Mouse (Mus musculus): Measurements from ENCODE around the gene Zfp697. TPM values are rescaled to one million over a fixed set of nuclear protein-coding genes. Genes with fewer than 3 reads are reported as not detected.
A peak's percentile ranks its signal among the peaks of the same experiment; 100 is the strongest.
"Not testable (repeated sequence)": the region's sequence is repeated elsewhere in the genome, so short reads cannot be mapped to it uniquely, and the experiment has no call there.

Zfp697 gene
- 12.2 and 14.1 TPM in 2 replicates for polyA plus RNA-seq (2015; fragmentation: Nextera tagmentation; extraction: Ambion mirVana)

- Histone ChIP-seq H3K27ac (peak within 1 kb of the TSS; percentile 91), H3K9me3 (replicated peaks) (no peaks in the 10 kb centered on the region), H3K4me1 (peaks cover 24% of the 10 kb centered on the region), H3K4me2 (peak within 1 kb of the TSS; percentile 92), H3K4me3 (peak within 1 kb of the TSS; percentile 79), H3K27me3 (no peaks in the 10 kb centered on the region), H3K36me3 (ENCODE audit: poor library complexity, severe bottlenecking) (no peaks in the 10 kb centered on the region), H3K9ac (peak within 1 kb of the TSS; percentile 93)
- ATAC-seq, result peak; percentile 94
- WGBS, result under 1% methylated on average over 41 of the region's 42 CpGs
Observed at GRCm38 (mm10) chr3:98382246-98382939, at the start of gene Zfp697. Gene Zfp697 (plus strand): TSS chr3:98382461.

GRCm38 (mm10) chr3:98334010-98334409 lies 48.3 kb upstream of the Zfp697 start:
- Histone ChIP-seq H3K27me3 (no peaks in the 10 kb centered on the region), H3K9me3 (replicated peaks) (no peaks in the 10 kb centered on the region), H3K36me3 (ENCODE audit: poor library complexity, severe bottlenecking) (peaks cover 34% of the 10 kb centered on the region), H3K4me1 (peaks cover 38% of the 10 kb centered on the region), H3K9ac (no peak overlapping the region), H3K27ac (no peak overlapping the region), H3K4me3 (no peak overlapping the region), H3K4me2 (no peak overlapping the region)
- no peak for ATAC-seq
- 85% methylated on average over 2 of the region's 2 CpGs for WGBS

- no peak for ATAC-seq
- Histone ChIP-seq H3K36me3 (ENCODE audit: poor library complexity, severe bottlenecking) (peaks cover 28% of the 10 kb centered on the region), H3K9ac (no peak overlapping the region), H3K27ac (no peak overlapping the region), H3K9me3 (replicated peaks) (no peaks in the 10 kb centered on the region), H3K27me3 (no peaks in the 10 kb centered on the region), H3K4me3 (no peak overlapping the region), H3K4me1 (peaks cover 41% of the 10 kb centered on the region), H3K4me2 (no peak overlapping the region)
Observed at GRCm38 (mm10) chr3:98335331-98335730, 46.9 kb upstream of the Zfp697 start.

- H3K9me3 ChIP-seq (replicated peaks), result no peaks in the 10 kb centered on the region
- WGBS, result 81% methylated on average over 7 of the region's 7 CpGs
- peak overlapping the region; percentile 93; the same call in 1 of the 2 replicates for H3K4me2 ChIP-seq
Observed at GRCm38 (mm10) chr3:98335886-98336285, 46.4 kb upstream of the Zfp697 start.

GRCm38 (mm10) chr3:98336661-98337654 lies 45.3 kb upstream of the Zfp697 start:
- Histone ChIP-seq H3K36me3 (ENCODE audit: poor library complexity, severe bottlenecking) (peaks cover 17% of the 10 kb centered on the region), H3K4me2 (peak overlapping the region; percentile 93), H3K27me3 (no peaks in the 10 kb centered on the region), H3K27ac (no peak overlapping the region), H3K9me3 (replicated peaks) (no peaks in the 10 kb centered on the region), H3K4me1 (peaks cover 41% of the 10 kb centered on the region), H3K4me3 (peak overlapping the region; percentile 63; the same call in 1 of the 2 replicates), H3K9ac (peak overlapping the region; percentile 40; the same call in 1 of the 2 replicates)
- WGBS, result 65% methylated on average over 22 of the region's 22 CpGs
- no peak; the same call in 1 of the 2 replicates for ATAC-seq

More at GRCm38 (mm10) chr3:98335886-98336285, 46.4 kb upstream of the Zfp697 start:
- H3K9ac ChIP-seq, result peak overlapping the region; percentile 18; the same call in 1 of the 2 replicates
- no peaks in the 10 kb centered on the region for H3K27me3 ChIP-seq
- ATAC-seq, result no peak
- peaks cover 26% of the 10 kb centered on the region for H3K36me3 ChIP-seq (ENCODE audit: poor library complexity, severe bottlenecking)
- peaks cover 41% of the 10 kb centered on the region for H3K4me1 ChIP-seq
- no peak overlapping the region for H3K4me3 ChIP-seq
- 0 out of 2 replicates have a peak overlapping the region, but pooled peaks have one; percentile 3 for H3K27ac ChIP-seq

- peak; percentile 33 for ATAC-seq
- no peaks in the 10 kb centered on the region for H3K27me3 ChIP-seq
- no peaks in the 10 kb centered on the region for H3K9me3 ChIP-seq (replicated peaks)
- H3K4me3 ChIP-seq, result peak overlapping the region; percentile 63
- H3K27ac ChIP-seq, result 0 out of 2 replicates have a peak overlapping the region, but pooled peaks have one; percentile 45
- H3K9ac ChIP-seq, result peak overlapping the region; percentile 80
- peak overlapping the region; percentile 93 for H3K4me2 ChIP-seq
- H3K36me3 ChIP-seq (ENCODE audit: poor library complexity, severe bottlenecking), result 0 out of 2 replicates have a peak, but pooled peaks cover 3% of the 10 kb centered on the region
- WGBS, result 3% methylated on average over 15 of the region's 15 CpGs
- peaks cover 41% of the 10 kb centered on the region for H3K4me1 ChIP-seq
Observed at GRCm38 (mm10) chr3:98338584-98339041, 43.6 kb upstream of the Zfp697 start.

GRCm38 (mm10) chr3:98339097-98339705 lies 43.1 kb upstream of the Zfp697 start:
- WGBS, result 2% methylated on average over 45 of the region's 46 CpGs
- Histone ChIP-seq H3K4me3 (peak overlapping the region; percentile 63), H3K9ac (peak overlapping the region; percentile 80), H3K36me3 (ENCODE audit: poor library complexity, severe bottlenecking) (0 out of 2 replicates have a peak, but pooled peaks cover under 1% of the 10 kb centered on the region), H3K27me3 (no peaks in the 10 kb centered on the region), H3K4me1 (peaks cover 41% of the 10 kb centered on the region), H3K9me3 (replicated peaks) (no peaks in the 10 kb centered on the region), H3K4me2 (peak overlapping the region; percentile 93), H3K27ac (peak overlapping the region; percentile 45)
- peak; percentile 71 for ATAC-seq

- Histone ChIP-seq H3K4me2 (peak within 1 kb of the TSS; percentile 93), H3K9ac (peak within 1 kb of the TSS; percentile 80), H3K4me3 (peak within 1 kb of the TSS; percentile 63), H3K4me1 (peaks cover 41% of the 10 kb centered on the region), H3K27ac (peak within 1 kb of the TSS; percentile 45)
- not testable (repeated sequence) for H3K27me3 ChIP-seq; H3K36me3 ChIP-seq (ENCODE audit: poor library complexity, severe bottlenecking); H3K9me3 ChIP-seq (replicated peaks)
- peak; percentile 79 for ATAC-seq
- 3% methylated on average over 10 of the region's 10 CpGs for WGBS
Observed at GRCm38 (mm10) chr3:98339706-98340109, 42.6 kb upstream of the Zfp697 start, which contains the start of gene Phgdh. Gene Phgdh (minus strand): TSS chr3:98339990.

- Histone ChIP-seq H3K27me3 (no peaks in the 10 kb centered on the region), H3K9ac (no peak overlapping the region), H3K4me1 (peaks cover 31% of the 10 kb centered on the region), H3K9me3 (replicated peaks) (no peaks in the 10 kb centered on the region), H3K27ac (no peak overlapping the region), H3K4me2 (no peak overlapping the region), H3K4me3 (no peak overlapping the region), H3K36me3 (ENCODE audit: poor library complexity, severe bottlenecking) (no peaks in the 10 kb centered on the region)
- WGBS, result 84% methylated on average over 17 of the region's 17 CpGs
- no peak for ATAC-seq
Observed at GRCm38 (mm10) chr3:98340818-98341594, 41.3 kb upstream of the Zfp697 start.

GRCm38 (mm10) chr3:98343235-98343634 lies 39.0 kb upstream of the Zfp697 start:
- H3K4me3 ChIP-seq, result no peak overlapping the region
- ATAC-seq, result no peak
- 92% methylated on average over 3 of the region's 3 CpGs for WGBS
- H3K27me3 ChIP-seq, result no peaks in the 10 kb centered on the region
- H3K4me2 ChIP-seq, result no peak overlapping the region
- peaks cover 9% of the 10 kb centered on the region for H3K4me1 ChIP-seq
- no peaks in the 10 kb centered on the region for H3K36me3 ChIP-seq (ENCODE audit: poor library complexity, severe bottlenecking)
- H3K27ac ChIP-seq, result no peak overlapping the region
- H3K9me3 ChIP-seq (replicated peaks), result no peaks in the 10 kb centered on the region
- H3K9ac ChIP-seq, result no peak overlapping the region

GRCm38 (mm10) chr3:98348106-98348505 lies 34.2 kb upstream of the Zfp697 start:
- H3K4me3 ChIP-seq, result no peak overlapping the region
- H3K4me1 ChIP-seq, result 0 out of 2 replicates have a peak, but pooled peaks cover 2% of the 10 kb centered on the region
- no peaks in the 10 kb centered on the region for H3K27me3 ChIP-seq
- no peak for ATAC-seq
- H3K9ac ChIP-seq, result no peak overlapping the region
- H3K27ac ChIP-seq, result no peak overlapping the region
- WGBS, result 82% methylated on average over 6 of the region's 6 CpGs
- no peak overlapping the region for H3K4me2 ChIP-seq
- no peaks in the 10 kb centered on the region for H3K9me3 ChIP-seq (replicated peaks)
- H3K36me3 ChIP-seq (ENCODE audit: poor library complexity, severe bottlenecking), result no peaks in the 10 kb centered on the region

Measured in forebrain, embryonic 13.5 days (tissue).